Comparison of ENCODE assay signal across 8 mouse cellular contexts in the genomic region with DNA sequence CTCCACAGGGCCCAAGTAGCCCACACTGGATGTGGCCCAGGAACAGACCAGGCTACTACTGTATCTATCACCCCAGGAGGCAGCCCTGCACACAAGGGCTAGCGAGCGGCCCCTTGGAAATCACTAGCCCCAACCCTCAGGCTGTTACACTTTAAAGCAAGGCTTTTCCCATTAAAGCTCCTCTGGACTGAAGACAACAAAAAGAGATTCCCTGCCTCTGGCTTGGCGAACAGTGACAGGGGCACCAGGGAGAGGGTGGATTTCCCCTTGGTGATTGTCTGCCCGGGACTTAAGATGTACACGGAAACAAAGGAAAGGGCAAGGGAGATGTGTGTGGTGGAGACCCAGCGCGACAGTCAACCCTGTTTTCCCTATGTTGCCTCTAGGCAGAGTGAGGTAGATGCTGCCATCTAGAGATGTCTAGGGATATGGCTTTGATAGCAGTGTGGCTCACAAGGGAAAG.
DNase-seq lines count a peak whose midpoint lies in the region; ATAC-seq and TF ChIP-seq lines count a peak whose summit lies in the region.

No protein-coding gene starts in this region.

- no peak for TF ChIP-seq POLR2A in kidney, adult 2 months (IDR thresholded peaks at IDR 0.05; ENCODE audit: low read depth, low read length)

- peak overlapping the region; percentile 62 for H3K4me2 ChIP-seq in heart, embryonic 16.5 days (ENCODE audit: low read depth, low read length)

- 18% methylated on average over 7 of the region's 7 CpGs for WGBS in kidney, adult 2 months
- WGBS in heart, embryonic 16.5 days, result 12% methylated on average over 7 of the region's 7 CpGs

- peak; percentile 70 for ATAC-seq in heart, embryonic 16.5 days (replicated peaks; ENCODE audit: extremely low read depth, insufficient read depth, low FRiP score)
- ATAC-seq in neutrophil, adult 5-6 weeks (ENCODE audit: extremely low read depth, insufficient number of reproducible peaks, low FRiP score, poor library complexity, severe bottlenecking), result 0 out of 2 replicates have a peak, but pooled peaks have one; percentile 23

- no peaks in the 10 kb centered on the region for H3K27me3 ChIP-seq in kidney, adult 2 months (replicated peaks; ENCODE audit: control insufficient read depth, insufficient read depth, low read length)
- no peaks in the 10 kb centered on the region for H3K27me3 ChIP-seq in heart, embryonic 16.5 days (ENCODE audit: control insufficient read depth, insufficient read depth, low read length)

- H3K9me3 ChIP-seq in heart, embryonic 16.5 days (replicated peaks; ENCODE audit: control insufficient read depth, low read length), result no peaks in the 10 kb centered on the region

- peak overlapping the region; percentile 52 for H3K9ac ChIP-seq in heart, embryonic 16.5 days (ENCODE audit: low read length)

- H3K4me1 ChIP-seq in kidney, adult 2 months (ENCODE audit: control insufficient read depth, insufficient read depth, low read length), result no peaks in the 10 kb centered on the region
- H3K4me1 ChIP-seq in heart, embryonic 16.5 days (ENCODE audit: control insufficient read depth, insufficient read depth, low read length), result peaks cover 14% of the 10 kb centered on the region

- H3K27ac ChIP-seq in kidney, adult 2 months (ENCODE audit: insufficient read depth, low read depth, low read length), result no peak overlapping the region
- no peak overlapping the region for H3K27ac ChIP-seq in heart, embryonic 16.5 days (ENCODE audit: low read length)

- no peak; the same call in 1 of the 2 replicates for TF ChIP-seq CTCF in kidney, adult 2 months (conservative IDR thresholded peaks at IDR 0.05; ENCODE audit: insufficient read depth, insufficient read length, low read depth, low read length)

- H3K4me3 ChIP-seq in kidney, adult 2 months (ENCODE audit: insufficient read depth, low read depth, low read length), result no peak overlapping the region
- H3K4me3 ChIP-seq in heart, embryonic 16.5 days (ENCODE audit: low read length), result peak overlapping the region; percentile 23; the same call in 1 of the 2 replicates

- no peaks in the 10 kb centered on the region for H3K36me3 ChIP-seq in kidney, adult 2 months (ENCODE audit: control insufficient read depth, insufficient read depth, low read length)
- H3K36me3 ChIP-seq in heart, embryonic 16.5 days (ENCODE audit: control insufficient read depth, insufficient read depth), result no peaks in the 10 kb centered on the region

- DNase-seq in kidney, adult 2 months, result peak; percentile 48
- no peak for DNase-seq in kidney, adult 9 months
- peak; percentile 39 for DNase-seq in brain, embryonic 18.5 days (ENCODE audit: low read depth, low spot score)
- DNase-seq in layer of hippocampus, postnatal 36 days, result peak; percentile 20 to 48
- DNase-seq in gastrocnemius, postnatal 25 days, result no peak
- no peak for DNase-seq in spleen, postnatal 36 days (ENCODE audit: low spot score in 2 of 2)

Comparison
In these comparisons a context has a peak if more than half of its experiments do, and no peak if none do; other contexts are left out.
1. DNase-seq: peak in kidney, adult 2 months (single experiment), brain, embryonic 18.5 days (single experiment) and layer of hippocampus, postnatal 36 days (2 of 2); none in kidney, adult 9 months (single experiment), gastrocnemius, postnatal 25 days (single experiment) and spleen, postnatal 36 days (0 of 2).